Mouse (Mus musculus) small intestine, adult 2 months (tissue): ENCODE data around the gene Tspan14.

Experiments
- CTCF ChIP-seq: fragments of 200-500 bp; IDR thresholded peaks from 2 replicates; pipeline ENCODE4 v1.5.1; 2012; ENCODE audit warnings: low read depth, mild to moderate bottlenecking, control low read depth, inconsistent platforms, low read length, moderate library complexity, mixed read lengths; ENCODE audit not compliant: insufficient replicate concordance, insufficient read length; ENCODE audit errors: extremely low read depth
- POLR2A ChIP-seq: fragments of 200-500 bp; IDR thresholded peaks from 2 replicates; pipeline ENCODE4 v1.6.1; 2012; ENCODE audit warnings: low read depth, mild to moderate bottlenecking, control low read depth, inconsistent platforms, low read length, moderate library complexity

DNA sequence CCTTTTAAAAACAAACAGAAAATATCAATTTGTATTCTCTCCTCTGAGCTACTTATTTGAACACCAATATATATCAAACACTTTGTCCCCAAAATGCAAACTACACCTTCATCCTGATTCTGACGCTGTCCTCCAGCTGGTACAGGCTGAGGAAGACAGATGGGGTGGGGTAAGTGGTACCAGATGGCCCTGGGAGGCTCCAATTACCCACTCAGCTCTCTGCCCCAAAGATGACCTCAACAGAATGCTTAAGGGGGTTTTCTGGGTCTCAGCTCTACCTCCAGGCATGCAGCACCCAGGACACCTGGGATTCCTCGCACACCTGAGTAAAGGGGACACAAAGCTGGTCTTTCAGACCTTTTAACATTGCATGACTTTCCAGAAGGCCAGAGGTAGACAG, 13.9 kb downstream of the Tspan14 start:
- TF ChIP-seq CTCF (no peak), POLR2A (no peak)
